Mouse (Mus musculus) ES-E14 (cell line): ENCODE data around the gene Aqp1.

Experiments used
- CHD2 ChIP-seq: IDR thresholded peaks from 2 replicates; pipeline ENCODE4 v1.6.1; 2014; ENCODE audit warnings: mild to moderate bottlenecking, low read depth, low read length, inconsistent platforms
- ZNF384 ChIP-seq: IDR thresholded peaks from 2 replicates; pipeline ENCODE4 v1.6.1; 2012; ENCODE audit warnings: low read depth, low read length, inconsistent platforms

DNA sequence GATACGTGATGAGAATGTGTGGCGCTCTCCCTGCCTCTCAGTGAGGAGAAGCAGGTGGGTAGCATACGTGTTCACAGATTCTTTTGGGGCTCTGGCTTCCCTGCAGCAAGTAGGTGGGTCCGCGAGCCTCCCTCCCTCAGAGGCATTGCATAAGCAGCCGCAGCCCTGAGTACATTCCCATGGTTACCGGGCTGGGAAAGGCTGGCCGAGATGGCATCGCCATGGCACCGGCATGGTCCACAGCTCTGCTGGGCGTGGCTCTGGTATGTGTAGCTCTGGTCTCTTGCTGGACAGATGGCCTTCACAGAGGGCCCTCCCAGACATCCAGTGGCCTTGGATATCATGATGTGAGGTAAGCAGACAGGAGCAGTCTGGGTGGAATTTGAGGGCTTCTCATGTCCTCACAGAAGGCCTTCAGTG is 60.4 kb downstream of the Aqp1 start:
- TF ChIP-seq ZNF384 = no peak
- no peak for TF ChIP-seq CHD2
